Mouse (Mus musculus) intestine, embryonic 16.5 days (tissue): ENCODE measurements around the gene Gabarapl2. TPM values are rescaled to one million over a fixed set of nuclear protein-coding genes. Genes with fewer than 3 reads are reported as not detected.

ENCODE experiments used
- ATAC-seq: fragments of 200-750 bp; cut with Nextera tagmentation; 2 replicates; pipeline ENCODE4 v1.8.0; 2017; ENCODE audit warnings: moderate TSS enrichment, moderate library complexity
- H3K27ac ChIP-seq: fragments of 300-500 bp; sonication (generic); 2 replicates; pipeline ENCODE4 v1.5.1; 2014; ENCODE audit warnings: mild to moderate bottlenecking, low read length
- H3K27me3 ChIP-seq: fragments of 300-500 bp; sonication (generic); replicated peaks from 2 replicates; pipeline ENCODE4 v1.6.1; 2014; ENCODE audit warnings: low read length, control low read depth, mixed read lengths; ENCODE audit not compliant: control insufficient read depth, insufficient read depth
- H3K36me3 ChIP-seq: fragments of 300-500 bp; sonication (generic); 2 replicates; pipeline ENCODE4 v1.6.1; 2014; ENCODE audit warnings: low read length, control low read depth; ENCODE audit not compliant: control insufficient read depth, insufficient read depth
- H3K4me1 ChIP-seq: fragments of 300-500 bp; sonication (generic); 2 replicates; pipeline ENCODE4 v1.6.1; 2014; ENCODE audit warnings: low read length, control low read depth, mixed read lengths; ENCODE audit not compliant: control insufficient read depth, insufficient read depth
- H3K4me2 ChIP-seq: fragments of 300-500 bp; sonication (generic); 2 replicates; pipeline ENCODE4 v1.6.1; 2014; ENCODE audit warnings: low read depth, low read length, control low read depth
- H3K4me3 ChIP-seq: fragments of 300-500 bp; sonication (generic); 2 replicates; pipeline ENCODE4 v1.5.1; 2014; ENCODE audit warnings: mild to moderate bottlenecking, low read length
- H3K9ac ChIP-seq: fragments of 300-500 bp; sonication (generic); 2 replicates; pipeline ENCODE4 v1.6.1; 2014; ENCODE audit warnings: low read depth, low read length
- H3K9me3 ChIP-seq: fragments of 300-500 bp; sonication (generic); 2 replicates; pipeline ENCODE4 v1.6.1; 2016; ENCODE audit warnings: low read length, control low read depth; ENCODE audit not compliant: control insufficient read depth
- WGBS: fragments of 180-500 bp; shearing (Covaris S2); extraction: QIAGEN DNeasy Blood & Tissue Kit; methylation state at CpG from one replicate; pipeline ENCODE4 v1.1.7; 2014; 5-methylcytosine and 5-hydroxymethylcytosine counted together
- polyA plus RNA-seq: library from polyadenylated mRNA; unstranded; fragments of >200 nt; fragmentation: Nextera tagmentation; extraction: Ambion mirVana; gene quantifications from 2 replicates; pipeline ENCODE4 v1.2.1, GENCODE M21; 2015

Gene Gabarapl2
- polyA plus RNA-seq, 1 experiment from 2014 or later = 212 TPM

GRCm38 (mm10) chr8:111974138-111974537, 33.6 kb downstream of the Gabarapl2 start:
- 97% methylated on average over 12 of the region's 12 CpGs for WGBS
- Histone ChIP-seq H3K9me3 (no peaks in the 10 kb centered on the region), H3K27ac (no peak overlapping the region), H3K36me3 (peaks cover 2% of the 10 kb centered on the region; the same call in 1 of the 2 replicates), H3K4me2 (no peak overlapping the region), H3K4me3 (no peak overlapping the region), H3K27me3 (no peaks in the 10 kb centered on the region), H3K9ac (no peak overlapping the region), H3K4me1 (no peaks in the 10 kb centered on the region)
- no peak for ATAC-seq

- H3K9ac ChIP-seq = no peak overlapping the region
- no peaks in the 10 kb centered on the region for H3K4me1 ChIP-seq
- H3K4me3 ChIP-seq = no peak overlapping the region
- no peaks in the 10 kb centered on the region for H3K9me3 ChIP-seq
- 97% methylated on average over 2 of the region's 2 CpGs for WGBS
- no peak overlapping the region for H3K27ac ChIP-seq
- peaks cover 2% of the 10 kb centered on the region; the same call in 1 of the 2 replicates for H3K36me3 ChIP-seq
- H3K4me2 ChIP-seq = no peak overlapping the region
- no peaks in the 10 kb centered on the region for H3K27me3 ChIP-seq
- ATAC-seq = no peak
These were observed 35.2 kb downstream of the Gabarapl2 start for GRCm38 (mm10) chr8:111975706-111976105.

GRCm38 (mm10) chr8:111976326-111976725, 35.8 kb downstream of the Gabarapl2 start:
- 78% methylated on average over 2 of the region's 2 CpGs for WGBS
- Histone ChIP-seq H3K27ac (no peak overlapping the region), H3K4me2 (no peak overlapping the region), H3K27me3 (no peaks in the 10 kb centered on the region), H3K4me3 (no peak overlapping the region), H3K4me1 (no peaks in the 10 kb centered on the region), H3K36me3 (peaks cover 2% of the 10 kb centered on the region; the same call in 1 of the 2 replicates), H3K9me3 (no peaks in the 10 kb centered on the region), H3K9ac (no peak overlapping the region)
- no peak for ATAC-seq

DNA sequence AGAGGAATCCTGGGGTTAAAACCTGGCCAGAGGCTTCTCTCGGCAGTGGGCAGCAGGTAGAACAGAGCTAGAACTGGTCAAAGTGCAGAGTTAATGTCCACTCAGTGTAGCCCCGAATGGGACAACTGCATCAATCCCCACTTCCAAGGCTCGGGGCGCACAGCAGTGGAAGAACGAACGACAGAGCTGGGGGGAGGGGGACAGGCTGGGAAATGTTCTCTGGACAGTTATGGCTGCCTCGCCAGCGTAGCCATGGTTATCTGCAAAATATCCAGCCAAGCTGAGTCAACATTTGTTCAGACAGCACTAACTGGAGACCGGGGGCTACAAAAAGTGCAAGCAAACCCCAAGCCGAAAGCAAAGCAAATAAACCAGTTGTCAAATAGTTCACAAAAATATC, 37.6 kb downstream of the Gabarapl2 start:
- Histone ChIP-seq H3K36me3 (peaks cover 2% of the 10 kb centered on the region; the same call in 1 of the 2 replicates), H3K4me3 (no peak overlapping the region), H3K4me1 (no peaks in the 10 kb centered on the region), H3K9me3 (no peaks in the 10 kb centered on the region), H3K27me3 (no peaks in the 10 kb centered on the region), H3K27ac (no peak overlapping the region), H3K4me2 (no peak overlapping the region), H3K9ac (no peak overlapping the region)
- no peak for ATAC-seq
- 64% methylated on average over 10 of the region's 10 CpGs for WGBS

- no peak for ATAC-seq
- Histone ChIP-seq H3K4me2 (no peak overlapping the region), H3K36me3 (no peaks in the 10 kb centered on the region), H3K9ac (no peak overlapping the region), H3K9me3 (no peaks in the 10 kb centered on the region), H3K27me3 (no peaks in the 10 kb centered on the region), H3K4me3 (no peak overlapping the region), H3K4me1 (no peaks in the 10 kb centered on the region), H3K27ac (no peak overlapping the region)
- 72% methylated on average over 7 of the region's 7 CpGs for WGBS
These were observed 41.6 kb downstream of the Gabarapl2 start for GRCm38 (mm10) chr8:111982116-111982515.

DNA sequence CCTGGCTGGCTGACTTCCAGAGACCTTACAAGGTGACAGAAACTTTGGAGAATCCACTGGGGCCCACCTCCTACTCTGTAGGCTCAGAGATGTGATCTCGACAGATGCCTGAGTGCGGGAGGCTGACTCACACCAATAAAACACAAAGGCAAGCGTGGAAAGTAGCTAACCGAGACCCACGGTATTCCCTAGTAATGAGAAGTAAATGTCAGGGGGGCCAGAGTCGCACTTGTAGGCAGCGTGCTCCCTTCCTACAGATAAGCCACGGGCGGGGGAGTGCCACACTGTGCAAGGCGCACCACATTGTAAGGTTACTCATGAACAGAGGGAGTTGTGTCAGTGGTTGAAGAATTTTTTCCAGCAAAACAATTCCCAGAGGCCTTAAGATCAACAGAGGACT, 44.0 kb downstream of the Gabarapl2 start:
- 0 out of 2 replicates have a peak, but pooled peaks cover 5% of the 10 kb centered on the region for H3K36me3 ChIP-seq
- H3K9ac ChIP-seq = no peak overlapping the region
- no peak for ATAC-seq

DNA sequence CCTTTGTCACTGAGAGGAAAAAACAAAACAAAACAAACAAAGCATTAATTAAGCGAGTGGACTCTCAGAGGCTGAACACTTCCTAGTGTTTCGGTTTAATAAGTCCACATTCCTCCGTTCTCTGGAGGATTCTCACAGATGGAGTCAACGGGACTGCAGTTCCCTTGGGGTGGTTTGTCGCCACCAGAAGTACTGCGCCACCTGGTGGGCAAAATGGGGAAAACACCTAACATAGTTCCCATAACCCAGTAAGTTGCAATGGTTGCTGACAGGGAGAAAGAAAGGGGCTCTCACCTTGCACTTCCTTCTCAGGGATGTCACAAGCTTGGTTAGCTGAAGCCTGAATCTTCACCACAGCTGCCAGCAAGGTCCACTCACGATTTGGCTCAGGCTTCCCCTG, 49.4 kb downstream of the Gabarapl2 start:
- peak; percentile 39; the same call in 1 of the 2 replicates for ATAC-seq
- Histone ChIP-seq H3K27ac (no peak overlapping the region), H3K4me3 (no peak overlapping the region), H3K36me3 (peaks cover 14% of the 10 kb centered on the region), H3K4me2 (no peak overlapping the region), H3K4me1 (peaks cover 4% of the 10 kb centered on the region; the same call in 1 of the 2 replicates), H3K9ac (no peak overlapping the region), H3K27me3 (no peaks in the 10 kb centered on the region), H3K9me3 (no peaks in the 10 kb centered on the region)
- WGBS = 14% methylated on average over 7 of the region's 7 CpGs

More for the DNA sequence above, 44.0 kb downstream of the Gabarapl2 start:
- no peak overlapping the region for H3K4me3 ChIP-seq
- no peak overlapping the region for H3K27ac ChIP-seq
- no peaks in the 10 kb centered on the region for H3K4me1 ChIP-seq
- no peaks in the 10 kb centered on the region for H3K27me3 ChIP-seq
- H3K9me3 ChIP-seq = no peaks in the 10 kb centered on the region
- H3K4me2 ChIP-seq = no peak overlapping the region
- WGBS = 70% methylated on average over 10 of the region's 10 CpGs

- H3K27me3 ChIP-seq = no peaks in the 10 kb centered on the region
- H3K36me3 ChIP-seq = peaks cover 14% of the 10 kb centered on the region
- 56% methylated on average over 8 of the region's 8 CpGs for WGBS
- no peak for ATAC-seq
- H3K27ac ChIP-seq = no peak overlapping the region
- H3K9me3 ChIP-seq = no peaks in the 10 kb centered on the region
- peak overlapping the region; percentile 80 for H3K4me3 ChIP-seq
- peak overlapping the region; percentile 78 for H3K4me2 ChIP-seq
- peak overlapping the region; percentile 82 for H3K9ac ChIP-seq
- H3K4me1 ChIP-seq = peaks cover 4% of the 10 kb centered on the region; the same call in 1 of the 2 replicates
These were observed 50.8 kb downstream of the Gabarapl2 start for GRCm38 (mm10) chr8:111991278-111991677.

DNA sequence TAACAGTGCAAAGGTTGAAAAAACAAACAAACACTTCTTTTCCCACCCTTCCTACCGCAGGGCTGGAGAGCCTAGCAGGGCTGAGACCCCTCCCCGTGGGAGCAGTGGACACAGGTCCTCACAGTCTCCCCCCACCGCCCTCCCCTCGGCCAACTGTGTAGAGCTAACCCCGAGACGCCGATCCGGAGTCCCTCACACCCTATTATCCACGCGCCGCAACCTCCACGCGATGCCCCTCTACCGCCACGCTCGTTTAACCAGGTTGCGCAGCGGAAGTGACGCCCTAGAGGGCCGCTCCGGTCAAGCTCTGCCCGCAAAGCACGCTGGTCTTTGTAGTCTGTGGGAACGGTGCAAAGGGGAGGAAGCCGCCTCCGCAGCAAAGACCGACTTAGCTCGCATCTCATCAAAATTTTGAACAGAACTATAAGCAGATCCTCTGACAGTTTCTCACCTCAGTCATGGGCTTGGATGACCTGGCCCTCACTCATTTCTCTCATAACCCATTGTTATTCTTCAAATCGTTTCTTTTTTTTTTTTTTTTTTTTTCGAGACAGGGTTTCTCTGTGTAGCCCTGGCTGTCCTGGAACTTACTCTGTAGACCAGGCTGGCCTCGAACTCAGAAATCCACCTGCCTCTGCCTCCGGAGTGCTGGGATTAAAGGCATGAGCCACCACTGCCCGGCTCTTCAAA, 51.7 kb downstream of the Gabarapl2 start, which contains the start of gene Adat1:
Gene Adat1 (minus strand): TSS at position 290 of the 690 bp plus-strand sequence.
- peak within 1 kb of the TSS; percentile 82 for H3K9ac ChIP-seq
- H3K4me3 ChIP-seq = peak within 1 kb of the TSS; percentile 80
- peak; percentile 97 for ATAC-seq
- peaks cover 14% of the 10 kb centered on the region for H3K36me3 ChIP-seq
- H3K4me1 ChIP-seq = peaks cover 4% of the 10 kb centered on the region; the same call in 1 of the 2 replicates
- peak within 1 kb of the TSS; percentile 78 for H3K4me2 ChIP-seq
- no peaks in the 10 kb centered on the region for H3K9me3 ChIP-seq
- no peak within 1 kb of the TSS for H3K27ac ChIP-seq
- 4% methylated on average over 33 of the region's 33 CpGs for WGBS
- H3K27me3 ChIP-seq = no peaks in the 10 kb centered on the region
